Mouse (Mus musculus) embryonic facial prominence, embryonic 12.5 days (tissue): ENCODE data around the gene Nek6. TPM values are rescaled to one million over a fixed set of nuclear protein-coding genes. Genes with fewer than 3 reads are reported as not detected.
A peak's percentile ranks its signal among the peaks of the same experiment; 100 is the strongest.

ENCODE experiments used
- ATAC-seq: fragments of 200-750 bp; cut with Nextera tagmentation; 2 replicates; pipeline ENCODE4 v1.8.0; 2017; ENCODE audit not compliant: insufficient number of reproducible peaks, insufficient read depth, low FRiP score, low TSS enrichment
- H3K27ac ChIP-seq: fragments of 300-500 bp; sonication (generic); 2 replicates; pipeline ENCODE4 v1.5.1; 2016; ENCODE audit warnings: mild to moderate bottlenecking
- H3K27me3 ChIP-seq: fragments of 300-500 bp; sonication (generic); 2 replicates; pipeline ENCODE4 v1.6.1; 2016; ENCODE audit warnings: mild to moderate bottlenecking, moderate library complexity
- H3K36me3 ChIP-seq: fragments of 300-500 bp; sonication (generic); 2 replicates; pipeline ENCODE4 v1.6.1; 2016; ENCODE audit warnings: mild to moderate bottlenecking
- H3K4me1 ChIP-seq: fragments of 300-500 bp; sonication (generic); 2 replicates; pipeline ENCODE4 v1.6.1; 2016
- H3K4me2 ChIP-seq: fragments of 300-500 bp; sonication (generic); replicated peaks from 2 replicates; pipeline ENCODE4 v1.6.1; 2016; ENCODE audit warnings: mild to moderate bottlenecking, moderate library complexity
- H3K4me3 ChIP-seq: fragments of 300-500 bp; sonication (generic); 2 replicates; pipeline ENCODE4 v1.5.1; 2016; ENCODE audit warnings: mild to moderate bottlenecking
- H3K9ac ChIP-seq: fragments of 300-500 bp; sonication (generic); 2 replicates; pipeline ENCODE4 v1.6.1; 2016; ENCODE audit warnings: mild to moderate bottlenecking, moderate library complexity
- H3K9me3 ChIP-seq: fragments of 300-500 bp; sonication (generic); 2 replicates; pipeline ENCODE4 v1.6.1; 2016; ENCODE audit warnings: mild to moderate bottlenecking, moderate library complexity
- WGBS: fragments of 180-500 bp; shearing (Covaris S2); methylation state at CpG from one replicate; pipeline ENCODE4 v1.1.7; 2016; 5-methylcytosine and 5-hydroxymethylcytosine counted together
- polyA plus RNA-seq: library from polyadenylated mRNA; unstranded; fragments of >200 nt; fragmentation: Nextera tagmentation; extraction: Ambion mirVana; gene quantifications from 2 replicates; pipeline ENCODE4 v1.2.1, GENCODE M21; 2016

Gene Nek6
- polyA plus RNA-seq, 1 experiment from 2014 or later, result 135 TPM

DNA sequence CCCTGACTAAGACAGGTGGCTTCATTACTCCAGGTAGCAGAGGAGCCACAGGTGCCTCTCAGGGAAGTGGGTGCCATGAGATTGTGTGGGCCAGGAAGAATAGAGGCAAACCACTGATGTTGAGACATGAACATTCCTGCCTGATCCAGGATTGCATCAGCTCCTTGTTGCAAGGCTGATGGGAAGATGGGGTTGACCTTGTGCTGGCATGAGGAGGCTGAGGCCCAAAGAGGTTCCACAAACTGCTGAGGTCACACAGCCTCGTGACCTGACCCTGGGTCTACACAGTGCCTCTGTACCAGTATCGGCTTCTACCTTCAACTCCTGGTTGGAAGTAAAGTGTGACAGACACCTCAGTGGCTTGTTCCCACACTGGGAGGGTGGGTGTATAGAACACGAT lies 13.6 kb downstream of the Nek6 start:
- H3K4me1 ChIP-seq, result peaks cover 38% of the 10 kb centered on the region
- H3K9me3 ChIP-seq, result no peaks in the 10 kb centered on the region
- no peaks in the 10 kb centered on the region for H3K36me3 ChIP-seq
- H3K9ac ChIP-seq, result no peak overlapping the region
- no peaks in the 10 kb centered on the region for H3K27me3 ChIP-seq
- ATAC-seq, result no peak
- no peak overlapping the region for H3K4me3 ChIP-seq
- no peak overlapping the region for H3K4me2 ChIP-seq
- H3K27ac ChIP-seq, result no peak overlapping the region
- 75% methylated on average over 3 of the region's 3 CpGs for WGBS

GRCm38 (mm10) chr2:38529582-38530152 lies 18.2 kb downstream of the Nek6 start:
- H3K4me3 ChIP-seq, result no peak overlapping the region
- no peak overlapping the region for H3K9ac ChIP-seq
- H3K36me3 ChIP-seq, result no peaks in the 10 kb centered on the region
- 70% methylated on average over 14 of the region's 14 CpGs for whole genome bisulfite sequencing
- ATAC-seq, result no peak
- no peak overlapping the region for H3K27ac ChIP-seq
- no peak overlapping the region for H3K4me2 ChIP-seq
- H3K4me1 ChIP-seq, result peaks cover 26% of the 10 kb centered on the region
- no peaks in the 10 kb centered on the region for H3K9me3 ChIP-seq
- no peaks in the 10 kb centered on the region for H3K27me3 ChIP-seq

DNA sequence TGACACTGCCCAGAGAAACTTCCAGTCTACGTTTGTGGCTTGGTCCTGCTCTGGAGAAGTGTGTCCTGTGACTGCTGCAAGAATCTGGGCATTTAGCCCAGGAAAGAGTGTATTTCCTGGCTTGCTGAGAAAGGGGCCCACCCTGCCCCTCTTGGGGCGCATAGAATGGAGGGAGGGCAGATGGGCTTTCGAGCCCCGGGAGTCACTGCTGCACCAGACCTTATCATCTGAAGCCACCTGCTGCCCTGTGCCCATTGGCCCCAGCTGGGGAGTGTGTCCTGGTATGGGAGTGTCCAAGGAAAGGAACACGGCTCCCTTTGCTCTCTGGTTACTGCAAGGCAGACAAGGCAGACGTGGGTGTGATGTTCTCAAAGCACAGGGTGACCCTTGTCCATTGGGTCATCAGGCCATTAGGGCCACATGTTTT lies 19.5 kb downstream of the Nek6 start:
- Histone ChIP-seq H3K4me3 (no peak overlapping the region), H3K27me3 (no peaks in the 10 kb centered on the region), H3K4me2 (no peak overlapping the region), H3K27ac (no peak overlapping the region), H3K4me1 (peaks cover 34% of the 10 kb centered on the region), H3K36me3 (no peaks in the 10 kb centered on the region), H3K9me3 (no peaks in the 10 kb centered on the region), H3K9ac (no peak overlapping the region)
- 0 out of 2 replicates have a peak, but pooled peaks have one; percentile 31 for ATAC-seq
- WGBS, result 44% methylated on average over 6 of the region's 6 CpGs

GRCm38 (mm10) chr2:38533322-38533721 lies 21.9 kb downstream of the Nek6 start:
- H3K27ac ChIP-seq, result no peak overlapping the region
- WGBS, result 60% methylated on average over 6 of the region's 6 CpGs
- no peaks in the 10 kb centered on the region for H3K36me3 ChIP-seq
- no peak overlapping the region for H3K4me2 ChIP-seq
- ATAC-seq, result no peak
- H3K27me3 ChIP-seq, result no peaks in the 10 kb centered on the region
- H3K9ac ChIP-seq, result no peak overlapping the region
- H3K4me3 ChIP-seq, result no peak overlapping the region
- no peaks in the 10 kb centered on the region for H3K9me3 ChIP-seq
- H3K4me1 ChIP-seq, result peaks cover 38% of the 10 kb centered on the region

- no peak overlapping the region for H3K27ac ChIP-seq
- H3K27me3 ChIP-seq, result no peaks in the 10 kb centered on the region
- 44% methylated on average over 6 of the region's 6 CpGs for WGBS
- no peaks in the 10 kb centered on the region for H3K36me3 ChIP-seq
- H3K9ac ChIP-seq, result no peak overlapping the region
- H3K4me3 ChIP-seq, result no peak overlapping the region
- no peak overlapping the region for H3K4me2 ChIP-seq
- peaks cover 38% of the 10 kb centered on the region for H3K4me1 ChIP-seq
- no peak for ATAC-seq
- no peaks in the 10 kb centered on the region for H3K9me3 ChIP-seq
Measured at GRCm38 (mm10) chr2:38533767-38534166, 22.3 kb downstream of the Nek6 start.

- Histone ChIP-seq H3K4me1 (peaks cover 35% of the 10 kb centered on the region), H3K36me3 (no peaks in the 10 kb centered on the region), H3K27ac (no peak overlapping the region), H3K9ac (no peak overlapping the region), H3K4me2 (no peak overlapping the region), H3K9me3 (no peaks in the 10 kb centered on the region), H3K4me3 (no peak overlapping the region), H3K27me3 (no peaks in the 10 kb centered on the region)
- 78% methylated on average over 5 of the region's 5 CpGs for WGBS
- no peak for ATAC-seq
Measured at GRCm38 (mm10) chr2:38534241-38534940, 22.9 kb downstream of the Nek6 start.

- no peak overlapping the region for H3K4me3 ChIP-seq
Measured at GRCm38 (mm10) chr2:38535051-38535450, 23.6 kb downstream of the Nek6 start.

GRCm38 (mm10) chr2:38535521-38536220 lies 24.2 kb downstream of the Nek6 start:
- Histone ChIP-seq H3K27me3 (no peaks in the 10 kb centered on the region), H3K36me3 (no peaks in the 10 kb centered on the region), H3K9ac (no peak overlapping the region), H3K4me2 (no peak overlapping the region), H3K4me1 (peaks cover 23% of the 10 kb centered on the region), H3K4me3 (no peak overlapping the region), H3K27ac (no peak overlapping the region), H3K9me3 (no peaks in the 10 kb centered on the region)
- no peak for ATAC-seq
- 67% methylated on average over 14 of the region's 14 CpGs for WGBS

More at GRCm38 (mm10) chr2:38535051-38535450, 23.6 kb downstream of the Nek6 start:
- Histone ChIP-seq H3K9ac (no peak overlapping the region), H3K27me3 (no peaks in the 10 kb centered on the region), H3K4me2 (no peak overlapping the region), H3K9me3 (no peaks in the 10 kb centered on the region), H3K4me1 (peaks cover 29% of the 10 kb centered on the region), H3K36me3 (no peaks in the 10 kb centered on the region), H3K27ac (no peak overlapping the region)
- 82% methylated on average over 8 of the region's 8 CpGs for WGBS
- no peak for ATAC-seq

GRCm38 (mm10) chr2:38536331-38536731 lies 24.9 kb downstream of the Nek6 start:
- H3K4me1 ChIP-seq, result peaks cover 18% of the 10 kb centered on the region
- H3K9ac ChIP-seq, result no peak overlapping the region
- ATAC-seq, result no peak
- 79% methylated on average over 8 of the region's 8 CpGs for WGBS
- H3K4me3 ChIP-seq, result no peak overlapping the region
- H3K27me3 ChIP-seq, result no peaks in the 10 kb centered on the region
- H3K9me3 ChIP-seq, result no peaks in the 10 kb centered on the region
- H3K27ac ChIP-seq, result no peak overlapping the region
- H3K36me3 ChIP-seq, result no peaks in the 10 kb centered on the region
- H3K4me2 ChIP-seq, result no peak overlapping the region

GRCm38 (mm10) chr2:38539677-38540076 lies 28.2 kb downstream of the Nek6 start:
- WGBS, result 89% methylated on average over 9 of the region's 9 CpGs
- Histone ChIP-seq H3K4me3 (no peak overlapping the region), H3K27ac (no peak overlapping the region), H3K9ac (no peak overlapping the region), H3K4me1 (peaks cover 16% of the 10 kb centered on the region), H3K4me2 (no peak overlapping the region), H3K27me3 (no peaks in the 10 kb centered on the region), H3K36me3 (no peaks in the 10 kb centered on the region), H3K9me3 (no peaks in the 10 kb centered on the region)
- no peak for ATAC-seq

DNA sequence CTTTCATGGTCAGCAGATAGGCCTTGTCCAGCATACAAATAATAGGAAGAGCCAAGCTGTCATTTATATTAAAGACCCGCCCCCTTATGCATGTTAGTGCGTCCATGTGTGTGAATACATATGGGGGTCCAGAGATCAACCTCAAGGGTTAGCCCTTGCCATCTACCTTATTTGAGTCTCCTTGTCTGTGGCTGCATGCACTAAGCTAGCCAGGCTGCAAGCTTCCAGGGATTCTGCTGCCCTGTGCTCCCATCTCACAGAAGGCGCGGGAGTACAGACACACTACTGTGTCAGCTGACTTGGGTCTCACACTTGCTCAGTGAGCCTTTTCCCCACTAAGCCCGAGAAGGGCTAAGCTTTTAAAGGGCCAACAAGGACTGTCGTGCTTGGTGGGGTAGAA lies 29.2 kb downstream of the Nek6 start:
- no peak for ATAC-seq
- Histone ChIP-seq H3K27me3 (no peaks in the 10 kb centered on the region), H3K4me1 (peaks cover 17% of the 10 kb centered on the region), H3K27ac (no peak overlapping the region), H3K36me3 (no peaks in the 10 kb centered on the region), H3K9me3 (no peaks in the 10 kb centered on the region), H3K9ac (no peak overlapping the region), H3K4me3 (no peak overlapping the region), H3K4me2 (no peak overlapping the region)
- 88% methylated on average over 6 of the region's 6 CpGs for WGBS

GRCm38 (mm10) chr2:38541101-38541500 lies 29.7 kb downstream of the Nek6 start:
- Histone ChIP-seq H3K9me3 (no peaks in the 10 kb centered on the region), H3K9ac (no peak overlapping the region), H3K4me3 (no peak overlapping the region), H3K27me3 (no peaks in the 10 kb centered on the region), H3K36me3 (no peaks in the 10 kb centered on the region), H3K27ac (no peak overlapping the region), H3K4me2 (no peak overlapping the region), H3K4me1 (peaks cover 18% of the 10 kb centered on the region)
- ATAC-seq, result no peak
- WGBS, result 77% methylated on average over 3 of the region's 3 CpGs
